Mouse (Mus musculus) CD8-positive naive resting alpha-beta T cell, adult 57 days (primary cell): ENCODE data around the gene Il2. TPM values are rescaled to one million over a fixed set of nuclear protein-coding genes. Genes with fewer than 3 reads are reported as not detected.

Experiments
- total RNA-seq: library from RNA; stranded (reverse); gene quantifications from one replicate; pipeline ENCODE4 v1.2.4, GENCODE M21; 2023

Gene Il2
- total RNA-seq, result not detected

GRCm38 (mm10) chr3:37125655-37126054 lies at the start of gene Il2:
Gene Il2, minus strand, starts transcription at chr3:37125959.

Other genes with a start within 250 kb of the Il2 start
- gene Adad1, start 62.4 kb downstream of the Il2 start, total RNA-seq, result not detected
- not detected for gene Il21, start 106.7 kb upstream of the Il2 start, total RNA-seq
- gene Bbs12, start 186.6 kb upstream of the Il2 start, total RNA-seq, result 2.7 TPM
- not detected for gene Cetn4, start 186.7 kb upstream of the Il2 start, total RNA-seq
- not detected for gene Fgf2, start 222.4 kb upstream of the Il2 start, total RNA-seq